Mouse (Mus musculus) testis, adult 2 months (tissue): ENCODE results near the gene Jazf1. TPM values are rescaled to one million over a fixed set of nuclear protein-coding genes. Genes with fewer than 3 reads are reported as not detected.

Experiments used
- H3K27ac ChIP-seq: fragments of 200-500 bp; 2 replicates; pipeline ENCODE4 v1.5.1; 2012; ENCODE audit warnings: low read depth, low read length; ENCODE audit not compliant: control insufficient read depth, insufficient read depth
- H3K27me3 ChIP-seq: fragments of 200-500 bp; 2 replicates; pipeline ENCODE4 v1.6.1; 2012; ENCODE audit warnings: mild to moderate bottlenecking, low read length, moderate library complexity; ENCODE audit not compliant: control insufficient read depth, insufficient read depth
- H3K36me3 ChIP-seq: fragments of 200-500 bp; 2 replicates; pipeline ENCODE4 v1.6.1; 2012; ENCODE audit warnings: mild to moderate bottlenecking, low read length; ENCODE audit not compliant: control insufficient read depth, insufficient read depth
- H3K4me1 ChIP-seq: fragments of 200-500 bp; 2 replicates; pipeline ENCODE4 v1.6.1; 2012; ENCODE audit warnings: low read length; ENCODE audit not compliant: control insufficient read depth, insufficient read depth
- H3K4me3 ChIP-seq: fragments of 200-500 bp; 2 replicates; pipeline ENCODE4 v1.5.1; 2012; ENCODE audit warnings: low read depth, mild to moderate bottlenecking, low read length, moderate library complexity, mixed read lengths; ENCODE audit not compliant: control insufficient read depth
- CTCF ChIP-seq: fragments of 200-500 bp; IDR thresholded peaks from 2 replicates; pipeline ENCODE4 v1.5.1; 2012; ENCODE audit warnings: low read depth, mild to moderate bottlenecking, inconsistent platforms, low read length, moderate library complexity; ENCODE audit not compliant: control insufficient read depth, insufficient read depth, insufficient replicate concordance
- POLR2A ChIP-seq: fragments of 200-500 bp; IDR thresholded peaks from 2 replicates; pipeline ENCODE4 v1.6.1; 2012; ENCODE audit warnings: low read depth, mild to moderate bottlenecking, inconsistent platforms, low read length, moderate library complexity; ENCODE audit not compliant: control insufficient read depth
- polyA plus RNA-seq: library from polyadenylated mRNA; depleted of rRNA; stranded (reverse); fragments of >200 nt; gene quantifications from 2 replicates; pipeline ENCODE4 v1.2.3, GENCODE M21; 2012

Gene Jazf1
- polyA plus RNA-seq, 1 experiment, result 51.8 TPM

DNA sequence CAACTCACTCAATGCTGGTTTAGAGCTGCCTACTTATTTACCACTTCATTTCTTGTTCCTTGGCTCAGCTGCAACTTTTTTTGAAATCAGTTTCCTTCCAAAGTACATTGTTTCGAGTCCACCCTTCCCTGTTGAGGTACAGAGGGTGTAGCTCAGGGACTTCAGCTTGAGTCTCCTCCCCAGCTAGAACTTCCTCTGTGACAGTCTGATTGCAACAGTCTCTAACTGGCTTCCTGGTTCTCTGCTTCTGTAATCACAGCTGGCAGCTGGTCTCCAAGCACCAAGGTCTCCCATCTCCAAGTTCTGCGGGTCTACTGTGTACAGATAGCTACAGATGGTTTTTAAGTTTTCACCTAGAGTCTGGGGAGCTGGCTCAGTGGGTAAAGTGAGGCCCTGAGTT is 113.1 kb downstream of the Jazf1 start:
- Histone ChIP-seq H3K4me3 (no peak overlapping the region), H3K27ac (no peak overlapping the region), H3K4me1 (no peaks in the 10 kb centered on the region; the same call in 1 of the 2 replicates), H3K27me3 (no peaks in the 10 kb centered on the region), H3K36me3 (no peaks in the 10 kb centered on the region)
- TF ChIP-seq POLR2A, result no peak
- no peak for TF ChIP-seq CTCF

GRCm38 (mm10) chr6:52954861-52955260 is 113.6 kb downstream of the Jazf1 start:
- TF ChIP-seq CTCF (no peak), POLR2A (no peak)
- H3K36me3 ChIP-seq, result no peaks in the 10 kb centered on the region
- no peaks in the 10 kb centered on the region for H3K27me3 ChIP-seq
- H3K27ac ChIP-seq, result no peak overlapping the region
- H3K4me1 ChIP-seq, result no peaks in the 10 kb centered on the region
- H3K4me3 ChIP-seq, result no peak overlapping the region

DNA sequence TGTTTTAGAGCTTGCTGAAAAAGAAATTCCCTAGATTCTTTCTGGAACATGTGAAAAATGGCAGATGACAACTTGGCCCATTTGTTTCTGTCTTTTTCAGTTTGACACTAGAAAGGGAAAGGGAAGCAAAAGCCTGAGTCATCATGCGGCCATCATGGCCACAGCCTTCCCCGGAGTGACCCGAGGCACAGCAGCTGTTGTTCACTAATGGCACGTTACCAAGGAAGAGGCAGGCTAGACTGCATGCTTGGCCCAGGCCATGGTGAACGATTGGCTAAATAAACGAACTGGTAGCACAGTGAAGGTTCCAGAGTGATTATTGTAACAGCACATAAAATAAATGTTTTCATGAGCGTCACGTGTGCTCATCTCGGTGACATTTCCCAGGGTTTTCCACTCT is 114.0 kb downstream of the Jazf1 start:
- Histone ChIP-seq H3K36me3 (no peaks in the 10 kb centered on the region), H3K4me3 (no peak overlapping the region), H3K27ac (no peak overlapping the region), H3K27me3 (no peaks in the 10 kb centered on the region), H3K4me1 (no peaks in the 10 kb centered on the region)
- TF ChIP-seq POLR2A (no peak), CTCF (no peak)

- Histone ChIP-seq H3K4me1 (no peaks in the 10 kb centered on the region), H3K36me3 (no peaks in the 10 kb centered on the region), H3K4me3 (no peak overlapping the region), H3K27ac (no peak overlapping the region), H3K27me3 (no peaks in the 10 kb centered on the region)
- TF ChIP-seq POLR2A (no peak), CTCF (no peak)
These were observed 115.9 kb downstream of the Jazf1 start for GRCm38 (mm10) chr6:52952526-52952900.

DNA sequence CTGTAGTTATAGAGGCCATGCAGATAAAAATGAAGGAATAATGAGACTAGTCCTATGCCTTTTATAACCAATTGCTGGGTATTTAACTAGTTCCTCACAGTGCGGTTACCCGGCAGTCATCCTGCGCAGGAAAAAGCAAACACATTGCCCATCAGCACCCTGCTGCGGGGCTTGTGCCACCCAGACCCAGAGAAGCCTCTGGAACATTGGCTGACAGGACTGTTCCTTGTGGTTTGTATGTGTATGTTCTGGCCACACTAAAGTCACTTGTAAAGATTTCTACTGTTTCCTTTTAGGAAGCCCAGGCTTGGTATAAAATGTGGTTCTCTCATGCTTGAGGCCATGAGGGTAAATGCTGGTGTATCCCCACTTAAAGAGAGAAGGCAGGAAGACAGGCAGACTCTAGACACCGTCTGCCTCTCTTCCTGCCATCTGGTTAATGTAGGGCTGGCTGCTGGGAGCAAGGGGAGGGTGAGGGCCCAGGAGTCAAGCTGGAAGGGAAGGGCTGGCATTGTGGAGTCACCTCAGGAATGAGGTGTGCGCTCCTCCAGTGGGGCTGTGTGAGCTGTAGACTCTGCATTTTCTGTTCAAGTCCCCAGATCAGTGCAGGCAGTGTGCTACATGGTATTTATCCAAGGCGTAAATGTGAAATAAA is 116.4 kb downstream of the Jazf1 start:
- TF ChIP-seq CTCF, result no peak
- no peaks in the 10 kb centered on the region for H3K27me3 ChIP-seq
- H3K36me3 ChIP-seq, result no peaks in the 10 kb centered on the region
- no peak overlapping the region for H3K27ac ChIP-seq
- no peak overlapping the region for H3K4me3 ChIP-seq
- H3K4me1 ChIP-seq, result no peaks in the 10 kb centered on the region

GRCm38 (mm10) chr6:52950371-52950770 is 118.1 kb downstream of the Jazf1 start:
- TF ChIP-seq CTCF (no peak), POLR2A (no peak)
- H3K36me3 ChIP-seq, result no peaks in the 10 kb centered on the region
- H3K4me3 ChIP-seq, result no peak overlapping the region
- no peaks in the 10 kb centered on the region for H3K27me3 ChIP-seq
- no peaks in the 10 kb centered on the region for H3K4me1 ChIP-seq
- no peak overlapping the region for H3K27ac ChIP-seq

DNA sequence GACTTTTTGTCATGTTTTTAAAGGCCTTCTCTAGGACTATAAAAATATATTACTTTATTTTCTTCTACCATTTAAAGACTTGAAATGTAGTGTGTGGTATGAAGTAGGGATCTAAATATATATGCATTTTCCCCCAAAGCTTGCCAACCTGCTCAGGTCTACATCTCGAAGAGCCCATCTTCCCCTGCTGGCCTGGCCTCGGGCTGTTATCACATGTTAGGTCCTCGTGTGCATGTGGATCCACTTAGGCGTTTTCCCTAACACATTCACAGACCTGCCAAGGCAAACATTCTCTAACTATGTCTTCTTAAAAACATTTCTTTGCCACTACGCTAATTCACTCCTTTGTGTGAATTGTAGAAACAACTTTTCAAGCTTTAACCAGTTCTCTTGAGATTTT is 125.9 kb downstream of the Jazf1 start:
- no peaks in the 10 kb centered on the region for H3K4me1 ChIP-seq
- H3K27me3 ChIP-seq, result no peaks in the 10 kb centered on the region
- TF ChIP-seq POLR2A (no peak), CTCF (no peak)
- H3K36me3 ChIP-seq, result no peaks in the 10 kb centered on the region
- no peak overlapping the region for H3K27ac ChIP-seq
- no peak overlapping the region for H3K4me3 ChIP-seq

GRCm38 (mm10) chr6:52942101-52942500 is 126.3 kb downstream of the Jazf1 start:
- no peak overlapping the region for H3K4me3 ChIP-seq
- no peaks in the 10 kb centered on the region for H3K27me3 ChIP-seq
- no peak for TF ChIP-seq CTCF
- TF ChIP-seq POLR2A, result no peak
- no peak overlapping the region for H3K27ac ChIP-seq
- H3K4me1 ChIP-seq, result no peaks in the 10 kb centered on the region
- H3K36me3 ChIP-seq, result no peaks in the 10 kb centered on the region
